Mouse (Mus musculus): Measurements from ENCODE around the gene Foxp1. TPM values are rescaled to one million over a fixed set of nuclear protein-coding genes. Genes with fewer than 3 reads are reported as not detected.

Foxp1 gene
- polyA plus RNA-seq, 1 experiment: 76.1 TPM

GRCm38 (mm10) chr6:99031321-99031903 lies 491.1 kb downstream of the Foxp1 start:
- Histone ChIP-seq H3K9me3 (no peaks in the 10 kb centered on the region), H3K36me3 (replicated peaks; ENCODE audit: low read length) (peaks cover 5% of the 10 kb centered on the region), H3K4me3 (replicated peaks) (peak overlapping the region; percentile 24), H3K27me3 (replicated peaks) (no peaks in the 10 kb centered on the region), H3K4me1 (peaks cover 38% of the 10 kb centered on the region)
- TF ChIP-seq GATA1 (IDR thresholded peaks at IDR 0.05; ENCODE audit: borderline replicate concordance, low read length) (no peak), FLI1 (IDR thresholded peaks at IDR 0.05; ENCODE audit: low read length) (no peak)

DNA sequence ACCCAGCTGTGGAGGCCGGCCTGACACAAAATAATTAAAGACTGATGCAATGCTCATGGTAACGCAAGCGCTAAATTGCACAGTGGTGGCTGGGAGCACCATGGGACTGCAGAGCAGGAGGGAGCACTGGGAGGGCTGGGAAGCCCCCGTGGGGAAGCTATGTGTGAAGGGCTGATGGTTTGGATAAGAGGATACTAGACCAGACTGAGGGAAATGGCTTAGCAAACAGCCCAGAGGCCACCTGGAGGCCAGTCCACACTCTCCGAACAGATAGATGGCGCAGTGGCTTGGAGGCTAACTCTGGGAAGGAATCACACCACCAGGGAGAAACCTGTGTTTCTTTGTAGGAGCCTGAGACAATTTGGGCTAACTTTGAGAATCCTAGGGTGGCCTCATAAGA lies 492.3 kb downstream of the Foxp1 start:
- peaks cover under 1% of the 10 kb centered on the region for H3K36me3 ChIP-seq (replicated peaks; ENCODE audit: low read length)
- no peaks in the 10 kb centered on the region for H3K27me3 ChIP-seq (replicated peaks)
- no peak for TF ChIP-seq FLI1 (IDR thresholded peaks at IDR 0.05; ENCODE audit: low read length)
- TF ChIP-seq GATA1 (IDR thresholded peaks at IDR 0.05; ENCODE audit: borderline replicate concordance, low read length): no peak
- H3K9me3 ChIP-seq: no peaks in the 10 kb centered on the region
- peaks cover 49% of the 10 kb centered on the region for H3K4me1 ChIP-seq
- no peak overlapping the region for H3K4me3 ChIP-seq (replicated peaks)

DNA sequence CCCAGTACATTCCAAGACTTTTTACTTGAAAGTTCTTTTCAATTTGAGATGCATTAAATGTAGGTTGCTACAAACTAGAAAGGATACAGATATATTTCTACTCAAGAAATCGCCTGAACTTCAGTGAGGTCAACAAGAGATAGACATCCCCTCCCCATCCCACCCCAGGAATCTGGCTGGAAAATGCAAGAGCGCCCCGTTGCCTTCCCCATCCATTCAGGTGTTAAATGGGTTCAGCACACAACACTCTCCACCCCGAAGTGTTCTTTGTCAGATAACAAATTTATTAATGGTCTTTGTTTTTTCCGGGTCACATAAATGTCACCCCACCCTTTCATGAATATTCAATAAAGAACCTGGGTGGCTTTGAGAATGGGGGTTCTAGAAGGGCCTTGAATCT lies 493.1 kb downstream of the Foxp1 start:
- no peak for TF ChIP-seq FLI1 (IDR thresholded peaks at IDR 0.05; ENCODE audit: low read length)
- no peak for TF ChIP-seq GATA1 (IDR thresholded peaks at IDR 0.05; ENCODE audit: borderline replicate concordance, low read length)
- H3K36me3 ChIP-seq (replicated peaks; ENCODE audit: low read length): no peaks in the 10 kb centered on the region
- no peaks in the 10 kb centered on the region for H3K27me3 ChIP-seq (replicated peaks)
- H3K4me1 ChIP-seq: peaks cover 57% of the 10 kb centered on the region
- H3K9me3 ChIP-seq: no peaks in the 10 kb centered on the region
- H3K4me3 ChIP-seq (replicated peaks): no peak overlapping the region

- Histone ChIP-seq H3K36me3 (replicated peaks; ENCODE audit: low read length) (no peaks in the 10 kb centered on the region), H3K4me3 (replicated peaks) (peak overlapping the region; percentile 94), H3K9me3 (no peaks in the 10 kb centered on the region), H3K27me3 (replicated peaks) (no peaks in the 10 kb centered on the region), H3K4me1 (peaks cover 62% of the 10 kb centered on the region)
- TF ChIP-seq GATA1 (IDR thresholded peaks at IDR 0.05; ENCODE audit: borderline replicate concordance, low read length): no peak
- TF ChIP-seq FLI1 (IDR thresholded peaks at IDR 0.05; ENCODE audit: low read length): no peak
These were observed 493.6 kb downstream of the Foxp1 start for GRCm38 (mm10) chr6:99028989-99029305.

- no peaks in the 10 kb centered on the region for H3K36me3 ChIP-seq (replicated peaks; ENCODE audit: low read length)
- no peaks in the 10 kb centered on the region for H3K9me3 ChIP-seq
- peaks cover 63% of the 10 kb centered on the region for H3K4me1 ChIP-seq
- H3K27me3 ChIP-seq (replicated peaks): no peaks in the 10 kb centered on the region
- peak overlapping the region; percentile 94 for H3K4me3 ChIP-seq (replicated peaks)
- TF ChIP-seq GATA1 (IDR thresholded peaks at IDR 0.05; ENCODE audit: borderline replicate concordance, low read length) (no peak), FLI1 (IDR thresholded peaks at IDR 0.05; ENCODE audit: low read length) (no peak)
These were observed 494.1 kb downstream of the Foxp1 start for GRCm38 (mm10) chr6:99028161-99028988.

GRCm38 (mm10) chr6:99027542-99028160 lies 494.9 kb downstream of the Foxp1 start:
- no peaks in the 10 kb centered on the region for H3K9me3 ChIP-seq
- TF ChIP-seq FLI1 (IDR thresholded peaks at IDR 0.05; ENCODE audit: low read length) (no peak), GATA1 (IDR thresholded peaks at IDR 0.05; ENCODE audit: borderline replicate concordance, low read length) (no peak)
- H3K36me3 ChIP-seq (replicated peaks; ENCODE audit: low read length): no peaks in the 10 kb centered on the region
- no peaks in the 10 kb centered on the region for H3K27me3 ChIP-seq (replicated peaks)
- peak overlapping the region; percentile 94 for H3K4me3 ChIP-seq (replicated peaks)
- H3K4me1 ChIP-seq: peaks cover 57% of the 10 kb centered on the region

DNA sequence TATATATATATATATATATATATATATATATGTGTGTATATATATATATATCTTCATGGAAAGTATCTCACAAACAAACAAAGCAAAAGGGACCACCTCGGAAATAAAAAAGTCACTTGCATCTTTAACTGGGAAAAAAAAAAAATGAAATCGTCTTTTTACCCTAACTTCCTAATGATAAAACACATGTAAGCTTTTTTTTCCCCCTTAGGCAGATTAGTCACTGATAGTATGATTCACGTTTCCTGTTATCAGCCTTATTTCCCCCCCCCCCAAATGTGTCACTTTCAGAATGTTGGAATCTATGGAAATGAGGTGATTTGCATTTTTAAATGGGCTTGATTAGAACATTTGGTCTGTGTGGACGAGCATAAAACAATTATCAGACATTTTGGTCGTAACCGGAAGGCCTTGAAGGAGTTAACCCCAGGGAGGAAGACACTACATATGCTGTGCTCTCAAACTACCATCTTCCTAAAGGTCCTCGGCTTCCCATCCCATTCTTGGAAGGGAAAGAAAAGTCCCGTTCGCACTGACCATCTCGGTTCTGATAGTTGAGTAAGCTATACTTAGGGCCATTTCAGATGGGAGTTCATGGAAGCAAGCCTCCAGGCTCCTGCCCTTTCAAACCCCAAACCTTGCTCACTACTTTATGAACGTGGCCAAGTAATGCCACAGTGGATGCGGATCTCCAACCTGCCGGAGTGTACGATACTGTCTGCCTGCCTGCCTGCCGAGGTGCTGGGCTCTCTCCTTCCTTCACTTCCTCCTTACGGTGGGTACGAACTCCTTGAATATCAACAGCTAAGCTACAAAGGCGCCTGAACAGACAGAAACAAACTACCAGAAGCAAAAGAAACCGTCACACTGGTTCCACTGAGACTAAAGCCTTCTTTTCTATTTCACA lies 495.6 kb downstream of the Foxp1 start:
- TF ChIP-seq FLI1 (IDR thresholded peaks at IDR 0.05; ENCODE audit: low read length) (no peak), GATA1 (IDR thresholded peaks at IDR 0.05; ENCODE audit: borderline replicate concordance, low read length) (no peak)
- H3K4me3 ChIP-seq (replicated peaks): peak overlapping the region; percentile 94

GRCm38 (mm10) chr6:99026040-99026439 lies 496.5 kb downstream of the Foxp1 start:
- peak overlapping the region; percentile 84 for H3K4me3 ChIP-seq (replicated peaks)
- TF ChIP-seq FLI1 (IDR thresholded peaks at IDR 0.05; ENCODE audit: low read length): no peak
- TF ChIP-seq GATA1 (IDR thresholded peaks at IDR 0.05; ENCODE audit: borderline replicate concordance, low read length): no peak
- H3K9me3 ChIP-seq: no peaks in the 10 kb centered on the region
- no peaks in the 10 kb centered on the region for H3K27me3 ChIP-seq (replicated peaks)
- peaks cover 52% of the 10 kb centered on the region for H3K4me1 ChIP-seq
- H3K36me3 ChIP-seq (replicated peaks; ENCODE audit: low read length): no peaks in the 10 kb centered on the region

More for the DNA sequence above, 495.6 kb downstream of the Foxp1 start:
- Histone ChIP-seq H3K9me3 (no peaks in the 10 kb centered on the region), H3K4me1 (peaks cover 57% of the 10 kb centered on the region), H3K27me3 (replicated peaks) (no peaks in the 10 kb centered on the region), H3K36me3 (replicated peaks; ENCODE audit: low read length) (no peaks in the 10 kb centered on the region)

- H3K36me3 ChIP-seq (replicated peaks; ENCODE audit: low read length): peaks cover 2% of the 10 kb centered on the region
These were observed 497.9 kb downstream of the Foxp1 start for GRCm38 (mm10) chr6:99024588-99024987.

More at GRCm38 (mm10) chr6:99024588-99024987, 497.9 kb downstream of the Foxp1 start:
- H3K4me3 ChIP-seq (replicated peaks): peak overlapping the region; percentile 35
- TF ChIP-seq GATA1 (IDR thresholded peaks at IDR 0.05; ENCODE audit: borderline replicate concordance, low read length) (no peak), FLI1 (IDR thresholded peaks at IDR 0.05; ENCODE audit: low read length) (no peak)
- peaks cover 46% of the 10 kb centered on the region for H3K4me1 ChIP-seq
- H3K27me3 ChIP-seq (replicated peaks): no peaks in the 10 kb centered on the region
- no peaks in the 10 kb centered on the region for H3K9me3 ChIP-seq
